Mouse (Mus musculus) intestine, postnatal 0 days (tissue): ENCODE results near the gene Znrf2. TPM values are rescaled to one million over a fixed set of nuclear protein-coding genes. Genes with fewer than 3 reads are reported as not detected.

Experiments used
- ATAC-seq: fragments of 200-750 bp; cut with Nextera tagmentation; 2 replicates; pipeline ENCODE4 v1.8.0; 2017; ENCODE audit warnings: mild to moderate bottlenecking, moderate TSS enrichment, moderate library complexity
- H3K27ac ChIP-seq: fragments of 300-500 bp; sonication (generic); 2 replicates; pipeline ENCODE4 v1.5.1; 2014; ENCODE audit warnings: mild to moderate bottlenecking, low read depth, low read length, moderate library complexity
- H3K27me3 ChIP-seq: fragments of 300-500 bp; sonication (generic); replicated peaks from 2 replicates; pipeline ENCODE4 v1.6.1; 2014; ENCODE audit warnings: low read length, mixed read lengths; ENCODE audit not compliant: control insufficient read depth, insufficient read depth
- H3K36me3 ChIP-seq: fragments of 300-500 bp; sonication (generic); 2 replicates; pipeline ENCODE4 v1.6.1; 2014; ENCODE audit warnings: mild to moderate bottlenecking, moderate library complexity; ENCODE audit not compliant: control insufficient read depth, insufficient read depth
- H3K4me1 ChIP-seq: fragments of 300-500 bp; sonication (generic); replicated peaks from 2 replicates; pipeline ENCODE4 v1.6.1; 2014; ENCODE audit warnings: antibody characterized with exemption, low read length, mixed read lengths; ENCODE audit not compliant: control insufficient read depth, insufficient read depth
- H3K4me2 ChIP-seq: fragments of 300-500 bp; sonication (generic); replicated peaks from 2 replicates; pipeline ENCODE4 v1.6.1; 2014; ENCODE audit warnings: low read depth, mild to moderate bottlenecking, moderate library complexity
- H3K4me3 ChIP-seq: fragments of 300-500 bp; sonication (generic); 2 replicates; pipeline ENCODE4 v1.5.1; 2014; ENCODE audit warnings: low read depth, low read length
- H3K9ac ChIP-seq: fragments of 300-500 bp; sonication (generic); 2 replicates; pipeline ENCODE4 v1.6.1; 2014; ENCODE audit warnings: mild to moderate bottlenecking, low read depth, low read length
- H3K9me3 ChIP-seq: fragments of 300-500 bp; sonication (generic); 2 replicates; pipeline ENCODE4 v1.6.1; 2016; ENCODE audit warnings: mixed run types; ENCODE audit not compliant: control insufficient read depth
- CTCF ChIP-seq: sonication (generic); IDR thresholded peaks from 2 replicates; pipeline ENCODE4 v1.5.1; 2016; ENCODE audit warnings: low read depth, mild to moderate bottlenecking, control low read depth, antibody characterized with exemption, moderate library complexity
- WGBS: fragments of 180-500 bp; shearing (Covaris S2); extraction: QIAGEN DNeasy Blood & Tissue Kit; methylation state at CpG from one replicate; pipeline ENCODE4 v1.1.7; 2014; 5-methylcytosine and 5-hydroxymethylcytosine counted together
- polyA plus RNA-seq: library from polyadenylated mRNA; unstranded; fragments of >200 nt; fragmentation: Nextera tagmentation; extraction: Ambion mirVana; gene quantifications from 2 replicates; pipeline ENCODE4 v1.2.1, GENCODE M21; 2015

Znrf2 gene
- polyA plus RNA-seq, 1 experiment from 2014 or later, result 7.8 TPM

- Histone ChIP-seq H3K9me3 (no peaks in the 10 kb centered on the region), H3K27me3 (no peaks in the 10 kb centered on the region), H3K4me3 (no peak overlapping the region), H3K27ac (no peak overlapping the region; the same call in 1 of the 2 replicates), H3K4me1 (peaks cover 5% of the 10 kb centered on the region), H3K4me2 (no peak overlapping the region), H3K36me3 (no peaks in the 10 kb centered on the region), H3K9ac (no peak overlapping the region)
- 30% methylated on average over 6 of the region's 6 CpGs for WGBS
- no peak for ATAC-seq
- TF ChIP-seq CTCF, result no peak
Measured at GRCm38 (mm10) chr6:54788493-54788892, 28.2 kb upstream of the Znrf2 start.

- H3K4me1 ChIP-seq, result peaks cover 5% of the 10 kb centered on the region
- no peak overlapping the region for H3K27ac ChIP-seq
- no peak overlapping the region for H3K9ac ChIP-seq
- no peak for TF ChIP-seq CTCF
- WGBS, result 28% methylated on average over 4 of the region's 4 CpGs
- peak; percentile 91 for ATAC-seq
- H3K9me3 ChIP-seq, result no peaks in the 10 kb centered on the region
- H3K27me3 ChIP-seq, result no peaks in the 10 kb centered on the region
- H3K4me3 ChIP-seq, result no peak overlapping the region
- no peak overlapping the region for H3K4me2 ChIP-seq
- H3K36me3 ChIP-seq, result no peaks in the 10 kb centered on the region
Measured at GRCm38 (mm10) chr6:54789139-54789538, 27.6 kb upstream of the Znrf2 start.

- WGBS, result 47% methylated on average over 4 of the region's 4 CpGs
- Histone ChIP-seq H3K4me1 (peaks cover 5% of the 10 kb centered on the region), H3K27me3 (no peaks in the 10 kb centered on the region), H3K27ac (no peak overlapping the region), H3K4me2 (no peak overlapping the region), H3K9ac (no peak overlapping the region), H3K36me3 (no peaks in the 10 kb centered on the region), H3K4me3 (no peak overlapping the region), H3K9me3 (no peaks in the 10 kb centered on the region)
- ATAC-seq, result no peak
- no peak for TF ChIP-seq CTCF
Measured at GRCm38 (mm10) chr6:54790071-54790470, 26.6 kb upstream of the Znrf2 start.

- H3K4me3 ChIP-seq, result no peak overlapping the region
- H3K27me3 ChIP-seq, result no peaks in the 10 kb centered on the region
- no peak overlapping the region for H3K4me2 ChIP-seq
- H3K9me3 ChIP-seq, result no peaks in the 10 kb centered on the region
- H3K36me3 ChIP-seq, result no peaks in the 10 kb centered on the region
- no peak overlapping the region for H3K27ac ChIP-seq
- no peak for ATAC-seq
- TF ChIP-seq CTCF, result no peak
- H3K4me1 ChIP-seq, result peaks cover 8% of the 10 kb centered on the region
- WGBS, result 98% methylated on average over 3 of the region's 3 CpGs
- no peak overlapping the region for H3K9ac ChIP-seq
Measured at GRCm38 (mm10) chr6:54793853-54794252, 22.9 kb upstream of the Znrf2 start.

- WGBS, result 68% methylated on average over 2 of the region's 2 CpGs
- Histone ChIP-seq H3K27me3 (no peaks in the 10 kb centered on the region), H3K9ac (no peak overlapping the region)
Measured at GRCm38 (mm10) chr6:54794372-54794771, 22.3 kb upstream of the Znrf2 start.

GRCm38 (mm10) chr6:54794991-54795390 lies 21.7 kb upstream of the Znrf2 start:
- H3K9ac ChIP-seq, result no peak overlapping the region
- H3K36me3 ChIP-seq, result no peaks in the 10 kb centered on the region
- no peaks in the 10 kb centered on the region for H3K9me3 ChIP-seq
- no peak for ATAC-seq
- no peak overlapping the region for H3K4me3 ChIP-seq
- no peak overlapping the region for H3K27ac ChIP-seq
- no peak overlapping the region for H3K4me2 ChIP-seq
- WGBS, result 82% methylated on average over 5 of the region's 5 CpGs
- H3K27me3 ChIP-seq, result no peaks in the 10 kb centered on the region
- peaks cover 5% of the 10 kb centered on the region for H3K4me1 ChIP-seq
- TF ChIP-seq CTCF, result no peak

More at GRCm38 (mm10) chr6:54794372-54794771, 22.3 kb upstream of the Znrf2 start:
- Histone ChIP-seq H3K27ac (no peak overlapping the region), H3K4me3 (no peak overlapping the region), H3K9me3 (no peaks in the 10 kb centered on the region), H3K4me2 (no peak overlapping the region), H3K4me1 (peaks cover 8% of the 10 kb centered on the region), H3K36me3 (no peaks in the 10 kb centered on the region)
- TF ChIP-seq CTCF, result no peak
- no peak for ATAC-seq

GRCm38 (mm10) chr6:54795971-54796370 lies 20.7 kb upstream of the Znrf2 start:
- H3K4me2 ChIP-seq, result peak overlapping the region; percentile 27; the same call in 1 of the 2 replicates
- no peaks in the 10 kb centered on the region for H3K36me3 ChIP-seq
- no peak for ATAC-seq
- no peak overlapping the region for H3K27ac ChIP-seq
- no peaks in the 10 kb centered on the region for H3K27me3 ChIP-seq
- H3K4me3 ChIP-seq, result no peak overlapping the region
- 43% methylated on average over 5 of the region's 5 CpGs for WGBS
- TF ChIP-seq CTCF, result no peak
- H3K9me3 ChIP-seq, result no peaks in the 10 kb centered on the region
- H3K9ac ChIP-seq, result no peak overlapping the region
- H3K4me1 ChIP-seq, result 0 out of 2 replicates have a peak, but pooled peaks cover 3% of the 10 kb centered on the region
